Mouse (Mus musculus): ENCODE results near the gene Nkx3-2. TPM values are rescaled to one million over a fixed set of nuclear protein-coding genes. Genes with fewer than 3 reads are reported as not detected.

Nkx3-2 gene
- total RNA-seq, 2 experiments from 2014 or later = not detected

Other genes starting within 250 kb of the Nkx3-2 start
- gene Rab28, start 56.3 kb downstream of the Nkx3-2 start, total RNA-seq (2015) = 37.6 and 38.7 TPM in 2 replicates
- 23.7 and 30.2 TPM in 2 replicates for gene Rab28, start 56.3 kb downstream of the Nkx3-2 start, total RNA-seq (2017)
- gene Bod1l, start 79.8 kb upstream of the Nkx3-2 start, total RNA-seq (2015) = 27.1 and 38.1 TPM in 2 replicates
- 35.8 and 39.1 TPM in 2 replicates for gene Bod1l, start 79.8 kb upstream of the Nkx3-2 start, total RNA-seq (2017)